Mouse (Mus musculus) lung, adult 2 months (tissue): ENCODE measurements at regions not wholly inside any gene's neighbourhood (a gene's known extent, or its start where the extent isn't known, plus 50 kb on each side); places are given as distances from the start of the nearest gene placed in this dataset.

ENCODE experiments used
- CTCF ChIP-seq: fragments of 200-500 bp; IDR thresholded peaks from 2 replicates; pipeline ENCODE4 v1.5.1; 2011; ENCODE audit warnings: mild to moderate bottlenecking, low read length, control low read depth; ENCODE audit not compliant: insufficient read depth
- POLR2A ChIP-seq: fragments of 200-500 bp; IDR thresholded peaks from 2 replicates; pipeline ENCODE4 v1.6.1; 2011; ENCODE audit warnings: low read depth, mild to moderate bottlenecking, control low read depth, low read length, borderline replicate concordance; ENCODE audit errors: extremely low read depth

DNA sequence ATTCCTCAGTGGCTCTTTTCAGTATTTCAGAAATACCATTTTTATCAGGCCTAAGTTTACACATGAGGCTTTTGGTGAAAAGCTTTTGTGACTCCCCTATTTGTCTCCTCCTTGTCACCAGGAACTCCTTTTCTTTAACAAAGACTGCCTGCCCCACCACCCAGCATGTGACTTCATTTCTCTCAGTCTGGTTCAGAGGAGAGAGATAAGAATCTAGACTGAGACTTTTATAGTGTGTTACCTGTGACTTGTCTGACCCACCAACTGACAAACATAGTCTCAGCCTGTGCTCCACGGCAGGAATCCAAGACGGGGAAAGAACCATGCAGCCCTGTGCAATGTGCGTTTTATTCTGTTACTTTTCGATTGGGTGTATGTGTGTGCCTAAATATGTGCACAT, 260.4 kb downstream of the Sox4 start:
- TF ChIP-seq CTCF: no peak
- TF ChIP-seq POLR2A: no peak
